Mouse (Mus musculus) forebrain, embryonic 14.5 days (tissue): ENCODE measurements around the gene Rspo1. TPM values are rescaled to one million over a fixed set of nuclear protein-coding genes. Genes with fewer than 3 reads are reported as not detected.

ENCODE experiments used
- ATAC-seq: fragments of 200-750 bp; cut with Nextera tagmentation; 2 replicates; pipeline ENCODE4 v1.8.0; 2017; ENCODE audit warnings: mild to moderate bottlenecking, moderate library complexity
- DNase-seq: peaks from one replicate; pipeline ENCODE4 v3.0.0-alpha.2; 2015; ENCODE audit warnings: low spot score
- H3K27ac ChIP-seq: fragments of 300-500 bp; sonication (generic); 2 replicates; pipeline ENCODE4 v1.5.1; 2014; ENCODE audit warnings: low read depth, mild to moderate bottlenecking, control low read depth, low read length, moderate library complexity
- H3K27me3 ChIP-seq: fragments of 300-500 bp; sonication (generic); replicated peaks from 2 replicates; pipeline ENCODE4 v1.6.1; 2014; ENCODE audit warnings: low read length, control low read depth, mixed read lengths; ENCODE audit not compliant: control insufficient read depth, insufficient read depth
- H3K36me3 ChIP-seq: fragments of 300-500 bp; sonication (generic); 2 replicates; pipeline ENCODE4 v1.6.1; 2014; ENCODE audit warnings: low read length, control low read depth; ENCODE audit not compliant: control insufficient read depth, insufficient read depth
- H3K4me1 ChIP-seq: fragments of 300-500 bp; sonication (generic); 2 replicates; pipeline ENCODE4 v1.6.1; 2014; ENCODE audit warnings: antibody characterized with exemption, low read length, control low read depth; ENCODE audit not compliant: control insufficient read depth, insufficient read depth
- H3K4me2 ChIP-seq: fragments of 300-500 bp; sonication (generic); 2 replicates; pipeline ENCODE4 v1.6.1; 2014; ENCODE audit warnings: mild to moderate bottlenecking, control low read depth, low read length
- H3K4me3 ChIP-seq: fragments of 300-500 bp; sonication (generic); 2 replicates; pipeline ENCODE4 v1.5.1; 2014; ENCODE audit warnings: low read depth, low read length, control low read depth
- H3K9ac ChIP-seq: fragments of 300-500 bp; sonication (generic); 2 replicates; pipeline ENCODE4 v1.6.1; 2014; ENCODE audit warnings: mild to moderate bottlenecking, low read length, control low read depth, moderate library complexity
- H3K9me3 ChIP-seq: fragments of 300-500 bp; sonication (generic); replicated peaks from 2 replicates; pipeline ENCODE4 v1.6.1; 2016; ENCODE audit warnings: low read length, control low read depth, mixed read lengths; ENCODE audit not compliant: control insufficient read depth
- WGBS: fragments of 180-500 bp; shearing (Covaris S2); extraction: QIAGEN DNeasy Blood & Tissue Kit; methylation state at CpG from one replicate; pipeline ENCODE4 v1.1.7; 2014; 5-methylcytosine and 5-hydroxymethylcytosine counted together
- polyA plus RNA-seq: library from polyadenylated mRNA; unstranded; fragments of >200 nt; fragmentation: Nextera tagmentation; extraction: Ambion mirVana; gene quantifications from 2 replicates; pipeline ENCODE4 v1.2.1, GENCODE M21; 2014

The Rspo1 gene
- polyA plus RNA-seq, 1 experiment from 2014 or later: 2.4 TPM

GRCm38 (mm10) chr4:125004886-125005285 is 18.7 kb downstream of the Rspo1 start:
- H3K4me1 ChIP-seq: no peaks in the 10 kb centered on the region
- H3K4me2 ChIP-seq: no peak overlapping the region
- no peak overlapping the region for H3K9ac ChIP-seq
- 66% methylated on average over 12 of the region's 12 CpGs for WGBS
- DNase-seq (no peak), ATAC-seq (no peak)
- H3K4me3 ChIP-seq: no peak overlapping the region
- H3K27me3 ChIP-seq: no peaks in the 10 kb centered on the region
- H3K36me3 ChIP-seq: no peaks in the 10 kb centered on the region
- no peak overlapping the region for H3K27ac ChIP-seq
- H3K9me3 ChIP-seq: no peaks in the 10 kb centered on the region

- Histone ChIP-seq H3K9ac (no peak overlapping the region), H3K27me3 (no peaks in the 10 kb centered on the region), H3K36me3 (no peaks in the 10 kb centered on the region), H3K4me1 (no peaks in the 10 kb centered on the region), H3K9me3 (no peaks in the 10 kb centered on the region), H3K4me3 (no peak overlapping the region), H3K27ac (no peak overlapping the region), H3K4me2 (no peak overlapping the region)
- no peak for ATAC-seq
- DNase-seq: no peak
- WGBS: 63% methylated on average over 15 of the region's 15 CpGs
Observed at GRCm38 (mm10) chr4:125007460-125007859, 21.2 kb downstream of the Rspo1 start.

- ATAC-seq: no peak
- Histone ChIP-seq H3K9me3 (no peaks in the 10 kb centered on the region), H3K4me1 (no peaks in the 10 kb centered on the region), H3K4me3 (no peak overlapping the region), H3K36me3 (no peaks in the 10 kb centered on the region), H3K4me2 (no peak overlapping the region), H3K9ac (no peak overlapping the region), H3K27ac (no peak overlapping the region), H3K27me3 (no peaks in the 10 kb centered on the region)
- no peak for DNase-seq
- WGBS: 72% methylated on average over 6 of the region's 6 CpGs
Observed at GRCm38 (mm10) chr4:125008220-125008619, 22.0 kb downstream of the Rspo1 start.

- no peaks in the 10 kb centered on the region for H3K36me3 ChIP-seq
- no peaks in the 10 kb centered on the region for H3K9me3 ChIP-seq
- H3K4me2 ChIP-seq: no peak overlapping the region
- H3K9ac ChIP-seq: no peak overlapping the region
- WGBS: 77% methylated on average over 8 of the region's 8 CpGs
- H3K4me1 ChIP-seq: no peaks in the 10 kb centered on the region
- H3K27ac ChIP-seq: no peak overlapping the region
- no peaks in the 10 kb centered on the region for H3K27me3 ChIP-seq
- ATAC-seq: no peak
- no peak for DNase-seq
- no peak overlapping the region for H3K4me3 ChIP-seq
Observed at GRCm38 (mm10) chr4:125008712-125009111, 22.5 kb downstream of the Rspo1 start.

- no peak within 1 kb of the TSS for H3K9ac ChIP-seq
- no peak for DNase-seq
- 93% methylated on average over 10 of the region's 10 CpGs for WGBS
- H3K27ac ChIP-seq: no peak within 1 kb of the TSS
- H3K4me3 ChIP-seq: no peak within 1 kb of the TSS
- no peak for ATAC-seq
- no peak within 1 kb of the TSS for H3K4me2 ChIP-seq
- H3K27me3 ChIP-seq: no peaks in the 10 kb centered on the region
- H3K9me3 ChIP-seq: no peaks in the 10 kb centered on the region
- no peaks in the 10 kb centered on the region for H3K4me1 ChIP-seq
- H3K36me3 ChIP-seq: no peaks in the 10 kb centered on the region
Observed at GRCm38 (mm10) chr4:125015806-125016635, 29.8 kb downstream of the Rspo1 start, which contains the start of gene Gnl2. Gnl2 (plus strand) TSS chr4:125016585.

GRCm38 (mm10) chr4:125017431-125017830 is 31.2 kb downstream of the Rspo1 start:
- WGBS: 78% methylated on average over 11 of the region's 11 CpGs
- no peak for DNase-seq
- no peak overlapping the region for H3K27ac ChIP-seq

GRCm38 (mm10) chr4:125020780-125021538 is 34.7 kb downstream of the Rspo1 start:
- ATAC-seq: no peak
- DNase-seq: peak; percentile 46
- Histone ChIP-seq H3K4me3 (no peak overlapping the region), H3K9me3 (no peaks in the 10 kb centered on the region), H3K27ac (no peak overlapping the region), H3K4me1 (no peaks in the 10 kb centered on the region), H3K9ac (no peak overlapping the region), H3K36me3 (no peaks in the 10 kb centered on the region), H3K4me2 (no peak overlapping the region), H3K27me3 (no peaks in the 10 kb centered on the region)
- WGBS: 35% methylated on average over 11 of the region's 11 CpGs

More at GRCm38 (mm10) chr4:125017431-125017830, 31.2 kb downstream of the Rspo1 start:
- H3K27me3 ChIP-seq: no peaks in the 10 kb centered on the region
- H3K4me1 ChIP-seq: no peaks in the 10 kb centered on the region
- ATAC-seq: no peak
- no peak overlapping the region for H3K9ac ChIP-seq
- no peaks in the 10 kb centered on the region for H3K36me3 ChIP-seq
- no peak overlapping the region for H3K4me3 ChIP-seq
- no peak overlapping the region for H3K4me2 ChIP-seq
- no peaks in the 10 kb centered on the region for H3K9me3 ChIP-seq

GRCm38 (mm10) chr4:125029891-125030614 is 43.8 kb downstream of the Rspo1 start:
- H3K9ac ChIP-seq: peak overlapping the region; percentile 88
- peaks cover 11% of the 10 kb centered on the region for H3K4me1 ChIP-seq
- peak overlapping the region; percentile 22; the same call in 1 of the 2 replicates for H3K27ac ChIP-seq
- peaks cover 3% of the 10 kb centered on the region for H3K36me3 ChIP-seq
- ATAC-seq (peak; percentile 98), DNase-seq (peak; percentile 97)
- H3K4me3 ChIP-seq: peak overlapping the region; percentile 94
- no peaks in the 10 kb centered on the region for H3K27me3 ChIP-seq
- H3K4me2 ChIP-seq: peak overlapping the region; percentile 97
- WGBS: under 1% methylated on average over 50 of the region's 50 CpGs
- no peaks in the 10 kb centered on the region for H3K9me3 ChIP-seq
